Mouse (Mus musculus) testis, adult 10 weeks (tissue): ENCODE measurements around the gene Cyp2c29. TPM values are rescaled to one million over a fixed set of nuclear protein-coding genes. Genes with fewer than 3 reads are reported as not detected.

Experiments
- polyA plus RNA-seq: library from polyadenylated mRNA; stranded (reverse); fragments of 350-450 nt; fragmentation: Illumina TruSeq; extraction: RNeasy Lipid Tissue Mini Kit (QIAGEN cat#74804); gene quantifications from one replicate; pipeline ENCODE4 v1.2.3, GENCODE M21; 2014; ENCODE audit warnings: low read depth, low replicate concordance

The Cyp2c29 gene
- 1.6 TPM for polyA plus RNA-seq

DNA sequence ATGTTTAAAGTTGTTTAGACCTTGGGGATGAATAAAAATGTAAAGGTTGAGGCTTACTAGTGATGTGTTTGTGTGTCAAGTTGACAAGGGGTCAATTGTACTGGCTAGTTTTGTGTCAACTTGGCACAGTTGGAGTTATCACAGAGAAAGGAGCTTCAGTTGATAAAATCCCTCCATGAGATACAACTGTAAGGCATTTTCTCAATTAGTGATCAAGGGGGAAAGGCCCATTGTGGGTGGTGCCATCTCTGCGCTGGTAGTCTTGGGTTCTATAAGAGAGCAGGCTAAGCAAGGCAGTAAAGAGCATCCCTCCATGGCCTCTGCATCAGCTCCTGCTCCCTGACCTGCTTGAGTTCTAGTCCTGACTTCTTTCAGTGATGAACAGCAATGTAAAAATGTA, at the start of gene Cyp2c29:
TSS of gene Cyp2c29 (plus strand) at position 301 of the 400 bp plus-strand sequence.

Other genes starting within 250 kb of the Cyp2c29 start
- gene Cyp2c65, start 208.4 kb upstream of the Cyp2c29 start, polyA plus RNA-seq, result 1.5 TPM
- 1.3 TPM for gene Cyp2c66, start 155.5 kb upstream of the Cyp2c29 start, polyA plus RNA-seq
- not detected for gene Cyp2c38, start 193.7 kb downstream of the Cyp2c29 start, polyA plus RNA-seq
- 0.22 TPM for gene Cyp2c39, start 241.5 kb downstream of the Cyp2c29 start, polyA plus RNA-seq